Mouse (Mus musculus): Measurements from ENCODE around the gene Il20ra. TPM values are rescaled to one million over a fixed set of nuclear protein-coding genes. Genes with fewer than 3 reads are reported as not detected.

Gene Il20ra
- polyA plus RNA-seq, 1 experiment: 0.19 TPM

- Histone ChIP-seq H3K9me3 (no peaks in the 10 kb centered on the region), H3K36me3 (replicated peaks; ENCODE audit: low read length) (peaks cover 2% of the 10 kb centered on the region), H3K27me3 (replicated peaks) (no peaks in the 10 kb centered on the region), H3K4me1 (peaks cover 35% of the 10 kb centered on the region), H3K4me3 (replicated peaks) (no peak overlapping the region)
- TF ChIP-seq GATA1 (IDR thresholded peaks at IDR 0.05; ENCODE audit: borderline replicate concordance, low read length): no peak
- no peak for TF ChIP-seq FLI1 (IDR thresholded peaks at IDR 0.05; ENCODE audit: low read length)
These were observed 33.8 kb downstream of the Il20ra start for GRCm38 (mm10) chr10:19746156-19746555.

GRCm38 (mm10) chr10:19747661-19748060 lies 35.3 kb downstream of the Il20ra start:
- TF ChIP-seq GATA1 (IDR thresholded peaks at IDR 0.05; ENCODE audit: borderline replicate concordance, low read length) (no peak), FLI1 (IDR thresholded peaks at IDR 0.05; ENCODE audit: low read length) (no peak)
- Histone ChIP-seq H3K4me1 (peaks cover 34% of the 10 kb centered on the region), H3K4me3 (replicated peaks) (no peak overlapping the region), H3K9me3 (no peaks in the 10 kb centered on the region), H3K36me3 (replicated peaks; ENCODE audit: low read length) (peaks cover 2% of the 10 kb centered on the region), H3K27me3 (replicated peaks) (no peaks in the 10 kb centered on the region)

- peaks cover 13% of the 10 kb centered on the region for H3K4me1 ChIP-seq
- TF ChIP-seq GATA1 (IDR thresholded peaks at IDR 0.05; ENCODE audit: borderline replicate concordance, low read length) (no peak), FLI1 (IDR thresholded peaks at IDR 0.05; ENCODE audit: low read length) (no peak)
- peaks cover 3% of the 10 kb centered on the region for H3K9me3 ChIP-seq
- no peaks in the 10 kb centered on the region for H3K36me3 ChIP-seq (replicated peaks; ENCODE audit: low read length)
- H3K27me3 ChIP-seq (replicated peaks): peaks cover 5% of the 10 kb centered on the region
- no peak overlapping the region for H3K4me3 ChIP-seq (replicated peaks)
These were observed 53.1 kb downstream of the Il20ra start for GRCm38 (mm10) chr10:19765459-19765858.

- peaks cover 10% of the 10 kb centered on the region for H3K4me1 ChIP-seq
- no peaks in the 10 kb centered on the region for H3K9me3 ChIP-seq
- no peak for TF ChIP-seq GATA1 (IDR thresholded peaks at IDR 0.05; ENCODE audit: borderline replicate concordance, low read length)
- TF ChIP-seq FLI1 (IDR thresholded peaks at IDR 0.05; ENCODE audit: low read length): no peak
- no peaks in the 10 kb centered on the region for H3K27me3 ChIP-seq (replicated peaks)
- H3K36me3 ChIP-seq (replicated peaks; ENCODE audit: low read length): no peaks in the 10 kb centered on the region
- no peak overlapping the region for H3K4me3 ChIP-seq (replicated peaks)
These were observed 66.7 kb downstream of the Il20ra start for GRCm38 (mm10) chr10:19779092-19779491.

- TF ChIP-seq FLI1 (IDR thresholded peaks at IDR 0.05; ENCODE audit: low read length) (no peak), GATA1 (IDR thresholded peaks at IDR 0.05; ENCODE audit: borderline replicate concordance, low read length) (no peak)
- H3K4me1 ChIP-seq: peaks cover 10% of the 10 kb centered on the region
- H3K9me3 ChIP-seq: no peaks in the 10 kb centered on the region
- no peaks in the 10 kb centered on the region for H3K36me3 ChIP-seq (replicated peaks; ENCODE audit: low read length)
- no peaks in the 10 kb centered on the region for H3K27me3 ChIP-seq (replicated peaks)
- H3K4me3 ChIP-seq (replicated peaks): no peak overlapping the region
These were observed 69.0 kb downstream of the Il20ra start for GRCm38 (mm10) chr10:19781365-19781764.

GRCm38 (mm10) chr10:19794996-19795395 lies 82.6 kb downstream of the Il20ra start:
- H3K27me3 ChIP-seq (replicated peaks): no peaks in the 10 kb centered on the region
- no peak overlapping the region for H3K4me3 ChIP-seq (replicated peaks)
- H3K36me3 ChIP-seq (replicated peaks; ENCODE audit: low read length): peaks cover 25% of the 10 kb centered on the region
- H3K4me1 ChIP-seq: peaks cover 30% of the 10 kb centered on the region
- H3K9me3 ChIP-seq: peaks cover 11% of the 10 kb centered on the region
- TF ChIP-seq FLI1 (IDR thresholded peaks at IDR 0.05; ENCODE audit: low read length) (no peak), GATA1 (IDR thresholded peaks at IDR 0.05; ENCODE audit: borderline replicate concordance, low read length) (no peak)

- H3K9me3 ChIP-seq: peaks cover 11% of the 10 kb centered on the region
- H3K27me3 ChIP-seq (replicated peaks): no peaks in the 10 kb centered on the region
- H3K36me3 ChIP-seq (replicated peaks; ENCODE audit: low read length): peaks cover 16% of the 10 kb centered on the region
- no peak for TF ChIP-seq GATA1 (IDR thresholded peaks at IDR 0.05; ENCODE audit: borderline replicate concordance, low read length)
- TF ChIP-seq FLI1 (IDR thresholded peaks at IDR 0.05; ENCODE audit: low read length): no peak
- H3K4me3 ChIP-seq (replicated peaks): no peak overlapping the region
- H3K4me1 ChIP-seq: peaks cover 15% of the 10 kb centered on the region
These were observed 90.6 kb downstream of the Il20ra start for GRCm38 (mm10) chr10:19802958-19803357.

- H3K4me1 ChIP-seq: peaks cover 21% of the 10 kb centered on the region
- peaks cover 28% of the 10 kb centered on the region for H3K36me3 ChIP-seq (replicated peaks; ENCODE audit: low read length)
- peaks cover 17% of the 10 kb centered on the region for H3K9me3 ChIP-seq
- H3K4me3 ChIP-seq (replicated peaks): no peak overlapping the region
- no peak for TF ChIP-seq FLI1 (IDR thresholded peaks at IDR 0.05; ENCODE audit: low read length)
- no peak for TF ChIP-seq GATA1 (IDR thresholded peaks at IDR 0.05; ENCODE audit: borderline replicate concordance, low read length)
- H3K27me3 ChIP-seq (replicated peaks): no peaks in the 10 kb centered on the region
These were observed 92.4 kb downstream of the Il20ra start for GRCm38 (mm10) chr10:19804763-19805162.

Other genes with a start within 250 kb of the Il20ra start
- 7.1 TPM in 1 of 2 replicates, not detected in the other for gene Ifngr1, start 120.6 kb upstream of the Il20ra start, polyA plus RNA-seq (2012; ENCODE audit: insufficient read depth, low replicate concordance)
- gene Il22ra2, start 90.6 kb upstream of the Il20ra start, polyA plus RNA-seq (2012; ENCODE audit: insufficient read depth, low replicate concordance): not detected in 2 replicates
- gene Slc35d3, start 138.9 kb downstream of the Il20ra start, polyA plus RNA-seq (2012; ENCODE audit: insufficient read depth, low replicate concordance): 97.6 and 235 TPM in 2 replicates
- 8.1 TPM in 1 of 2 replicates, not detected in the other for gene Pex7, start 195.1 kb downstream of the Il20ra start, polyA plus RNA-seq (2012; ENCODE audit: insufficient read depth, low replicate concordance)
- 1.2 and 1.3 TPM in 2 replicates for gene Map3k5, start 221.9 kb downstream of the Il20ra start, polyA plus RNA-seq (2012; ENCODE audit: insufficient read depth, low replicate concordance)

All from megakaryocyte, embryonic 14.5 days (primary cell).